Mouse (Mus musculus): ENCODE measurements at regions not wholly inside any gene's neighbourhood (a gene's known extent, or its start where the extent isn't known, plus 50 kb on each side); places are given as distances from the start of the nearest gene placed in this dataset.

DNA sequence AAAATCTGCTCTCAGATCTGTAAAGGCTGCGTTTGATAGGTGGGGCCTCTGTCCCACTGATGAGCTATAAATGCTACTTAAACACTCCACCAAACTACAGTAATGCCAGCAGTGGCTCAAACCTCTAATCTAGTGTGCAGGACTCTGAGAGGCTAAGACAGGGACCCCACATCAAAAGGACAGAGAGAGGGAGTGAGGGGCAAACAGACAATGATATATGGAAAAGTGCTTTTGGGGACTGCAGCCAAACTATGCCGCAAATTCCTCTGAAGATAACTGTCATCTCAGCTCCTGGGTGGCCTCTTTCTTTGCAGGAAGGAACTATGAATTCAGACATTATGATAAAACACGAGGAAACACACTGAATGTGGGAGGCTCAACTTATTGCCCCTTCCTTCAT lies 138.9 kb upstream of the Ddit4l start:
- DNase-seq (ENCODE audit: low spot score), result no peak

DNA sequence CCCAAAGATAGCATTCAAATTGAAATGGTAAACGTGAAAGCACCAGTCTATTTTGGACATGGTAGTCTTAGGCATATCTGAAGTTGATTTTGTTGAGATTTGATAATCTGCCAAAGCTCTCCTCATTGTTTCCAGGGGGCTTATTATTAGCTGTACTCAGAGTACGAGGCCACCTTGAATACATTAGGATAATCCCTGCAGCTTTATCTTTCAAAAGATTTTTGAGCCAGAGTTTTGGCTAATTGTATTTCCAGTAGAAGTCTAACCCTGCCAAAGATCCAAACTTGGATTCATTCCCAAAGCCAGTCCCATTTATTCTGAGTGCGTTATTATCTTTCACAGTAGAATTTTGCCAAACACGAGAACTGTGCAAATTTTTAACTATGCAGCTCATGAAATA lies 138.4 kb upstream of the Ddit4l start:
- DNase-seq (ENCODE audit: low spot score), result no peak

DNA sequence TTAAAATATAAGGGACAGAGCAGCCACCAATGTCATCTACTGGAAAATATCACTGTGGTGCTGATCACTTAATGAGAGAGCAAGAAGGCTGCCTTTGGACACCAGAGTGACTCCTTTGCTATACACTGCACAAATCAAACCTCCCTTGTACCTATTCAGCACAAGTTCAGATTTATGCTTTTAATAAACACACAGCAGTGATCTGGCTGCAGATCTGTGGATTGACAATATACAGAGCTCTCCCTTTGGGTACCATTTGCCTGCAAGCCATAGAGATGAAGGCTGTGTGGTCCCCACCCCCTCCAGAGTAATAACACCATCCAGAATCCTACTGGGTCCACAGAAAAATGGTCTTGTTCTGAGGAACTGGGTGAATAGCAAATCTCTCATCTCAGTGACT lies 131.8 kb upstream of the Ddit4l start:
- no peak for DNase-seq (ENCODE audit: low spot score)

DNA sequence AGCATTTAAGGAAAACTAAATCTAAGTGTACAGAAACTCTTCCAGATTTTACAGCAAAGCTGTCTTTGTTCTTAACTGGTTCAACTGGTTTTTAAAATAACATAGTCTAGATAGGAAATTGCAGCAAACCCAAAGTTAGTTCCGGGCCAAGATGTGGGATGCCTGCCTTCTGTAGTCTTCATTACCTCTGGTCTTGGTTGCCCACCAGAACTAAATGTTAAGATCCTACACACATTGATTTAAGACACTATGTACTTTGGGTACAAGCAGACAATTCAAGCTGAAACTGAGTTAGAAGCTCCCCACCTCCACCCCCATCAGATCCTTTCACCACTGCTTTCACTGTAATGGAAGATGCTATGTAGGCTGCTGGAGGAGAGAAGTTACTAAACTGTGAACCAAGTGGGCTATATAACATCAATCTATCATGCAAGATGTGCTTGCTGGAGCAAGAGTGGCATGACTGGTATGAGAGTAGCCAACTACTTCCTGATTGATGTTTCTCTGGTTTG lies 129.8 kb upstream of the Ddit4l start:
- no peak for DNase-seq (ENCODE audit: low spot score)

DNA sequence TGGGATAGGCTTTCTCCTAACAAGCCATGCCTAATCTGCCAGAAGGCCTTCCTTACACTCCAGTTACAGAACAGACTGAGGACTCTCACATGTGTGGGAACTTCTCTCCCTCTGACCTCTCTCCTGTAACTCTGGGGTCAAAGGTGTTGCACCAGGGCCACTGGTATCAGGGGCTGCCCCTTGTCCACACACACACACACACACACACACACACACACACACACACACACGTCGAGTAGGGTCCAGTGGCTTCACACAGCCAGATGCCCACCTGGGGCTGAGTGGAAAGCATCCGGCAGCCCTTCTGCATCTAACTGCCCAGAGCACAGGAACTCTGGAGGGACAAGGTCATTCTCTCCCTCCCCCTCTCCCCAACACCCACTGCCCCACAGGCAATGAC lies 123.1 kb upstream of the Ddit4l start:
- no peak for DNase-seq (ENCODE audit: low spot score)

DNA sequence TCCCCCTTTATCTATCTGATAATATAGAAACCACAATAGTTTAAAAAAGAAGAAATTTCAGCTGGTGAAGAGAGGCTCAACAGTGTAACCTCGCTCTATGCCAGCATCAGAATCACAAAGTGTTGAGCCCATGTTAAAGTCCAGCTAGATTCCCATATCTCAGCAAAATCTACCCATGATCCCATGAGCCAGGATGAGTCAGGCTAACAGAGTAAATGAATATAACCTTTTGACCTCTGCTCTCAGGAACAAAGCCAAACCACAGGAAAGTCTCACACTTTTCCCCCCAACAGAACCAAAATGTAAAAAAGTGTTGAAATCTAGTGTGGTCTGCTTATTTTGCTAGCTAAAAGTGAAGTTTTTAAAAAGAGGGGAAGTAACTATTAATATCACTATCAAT lies 110.1 kb upstream of the Ddit4l start:
- peak; percentile 27 for DNase-seq (ENCODE audit: low spot score)

DNA sequence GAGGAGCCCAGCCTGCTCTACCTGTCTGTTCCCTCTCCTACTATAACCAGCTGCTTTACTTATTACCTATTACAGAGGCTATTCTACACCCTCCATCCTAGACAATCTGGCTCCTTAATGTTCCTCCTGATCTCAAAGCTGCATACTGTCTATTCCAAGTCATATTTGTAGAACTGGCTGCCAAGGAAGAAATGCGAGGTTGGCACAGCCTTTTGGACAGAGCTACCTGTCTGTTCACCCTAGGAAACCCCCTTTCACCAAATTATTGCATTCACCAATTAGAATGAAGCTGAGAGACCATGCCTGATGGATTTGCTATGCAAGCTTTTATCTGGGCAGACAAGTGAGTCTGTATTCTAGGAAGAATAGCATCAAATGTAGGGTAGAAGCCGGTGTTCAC lies 109.0 kb upstream of the Ddit4l start:
- no peak for DNase-seq (ENCODE audit: low spot score)

DNA sequence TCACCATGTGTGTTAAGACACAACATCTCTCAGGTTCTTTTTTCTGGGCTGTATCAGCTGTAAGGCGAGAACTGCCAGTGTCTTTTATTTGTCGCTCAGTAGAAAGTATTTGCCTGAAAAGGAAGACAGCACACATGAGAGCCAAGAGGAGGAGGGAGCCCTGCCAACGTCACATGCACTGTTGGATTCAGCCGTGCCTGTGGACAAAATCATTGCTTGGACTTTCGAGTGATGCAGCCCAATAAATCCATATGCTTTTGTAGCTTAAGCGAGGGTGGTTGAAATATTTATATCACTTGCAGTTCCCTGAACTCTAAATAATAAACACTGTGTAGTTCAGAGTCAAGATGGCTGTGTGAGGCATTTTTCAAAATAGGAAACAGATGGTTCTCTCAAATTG lies 108.4 kb upstream of the Ddit4l start:
- DNase-seq (ENCODE audit: low spot score), result no peak

DNA sequence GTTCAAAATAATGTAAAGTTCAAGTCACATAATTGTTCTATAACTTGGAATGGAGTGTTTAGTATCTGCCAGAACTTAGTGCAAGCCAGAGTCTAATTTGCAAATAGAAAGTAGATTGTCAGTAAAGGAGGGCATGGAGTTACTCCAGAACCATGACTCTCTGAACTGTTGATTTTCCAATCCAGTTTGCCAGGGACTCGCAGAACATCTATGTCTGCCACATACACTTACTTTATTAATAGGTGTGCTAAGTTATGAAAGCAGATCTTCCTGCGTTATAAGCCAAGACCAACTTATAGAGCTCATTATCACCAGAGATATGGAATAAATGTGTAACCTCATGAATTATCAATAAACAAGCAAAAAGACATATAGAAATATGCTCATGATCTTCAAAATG lies 107.2 kb upstream of the Ddit4l start:
- no peak for DNase-seq (ENCODE audit: low spot score)

DNA sequence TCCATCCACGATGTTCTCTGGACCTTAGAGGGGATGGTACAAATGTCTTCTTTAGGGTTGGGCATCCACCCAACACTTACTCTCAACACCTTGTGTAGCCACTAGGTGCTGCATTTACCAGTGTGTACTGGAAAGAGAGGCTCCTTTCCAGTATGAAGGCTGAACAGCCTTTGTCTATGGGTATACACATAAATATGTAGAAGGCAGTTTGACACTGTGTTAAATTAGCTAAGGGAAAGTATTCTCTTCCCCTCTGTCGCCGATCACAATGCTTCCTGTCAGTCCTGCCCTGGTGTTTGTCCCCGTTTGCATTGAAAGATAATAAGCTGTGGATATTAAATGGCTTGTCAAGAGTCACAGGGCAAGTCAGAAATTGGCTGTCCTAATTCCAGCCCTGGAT lies 104.0 kb upstream of the Ddit4l start:
- DNase-seq (ENCODE audit: low spot score), result no peak

DNA sequence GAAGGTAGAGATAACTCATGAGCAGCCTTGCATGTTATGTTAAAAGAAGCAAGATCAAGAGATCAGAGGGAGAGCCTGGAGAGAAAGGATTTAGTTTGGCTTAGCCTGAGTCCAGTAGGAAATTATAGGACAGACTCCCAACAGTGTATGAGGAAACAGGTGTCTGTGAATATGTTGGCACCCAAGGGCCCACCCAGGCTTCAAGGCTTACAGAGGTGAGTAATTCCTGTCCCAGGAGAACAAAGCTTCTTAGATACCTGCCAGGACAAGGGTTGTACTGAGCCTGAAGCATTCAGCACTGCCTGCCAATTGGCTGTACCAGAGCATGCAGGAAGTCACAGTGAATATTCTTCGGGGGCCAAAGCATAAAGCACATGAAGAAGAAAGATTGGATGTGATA lies 101.2 kb upstream of the Ddit4l start:
- no peak for DNase-seq (ENCODE audit: low spot score)

DNA sequence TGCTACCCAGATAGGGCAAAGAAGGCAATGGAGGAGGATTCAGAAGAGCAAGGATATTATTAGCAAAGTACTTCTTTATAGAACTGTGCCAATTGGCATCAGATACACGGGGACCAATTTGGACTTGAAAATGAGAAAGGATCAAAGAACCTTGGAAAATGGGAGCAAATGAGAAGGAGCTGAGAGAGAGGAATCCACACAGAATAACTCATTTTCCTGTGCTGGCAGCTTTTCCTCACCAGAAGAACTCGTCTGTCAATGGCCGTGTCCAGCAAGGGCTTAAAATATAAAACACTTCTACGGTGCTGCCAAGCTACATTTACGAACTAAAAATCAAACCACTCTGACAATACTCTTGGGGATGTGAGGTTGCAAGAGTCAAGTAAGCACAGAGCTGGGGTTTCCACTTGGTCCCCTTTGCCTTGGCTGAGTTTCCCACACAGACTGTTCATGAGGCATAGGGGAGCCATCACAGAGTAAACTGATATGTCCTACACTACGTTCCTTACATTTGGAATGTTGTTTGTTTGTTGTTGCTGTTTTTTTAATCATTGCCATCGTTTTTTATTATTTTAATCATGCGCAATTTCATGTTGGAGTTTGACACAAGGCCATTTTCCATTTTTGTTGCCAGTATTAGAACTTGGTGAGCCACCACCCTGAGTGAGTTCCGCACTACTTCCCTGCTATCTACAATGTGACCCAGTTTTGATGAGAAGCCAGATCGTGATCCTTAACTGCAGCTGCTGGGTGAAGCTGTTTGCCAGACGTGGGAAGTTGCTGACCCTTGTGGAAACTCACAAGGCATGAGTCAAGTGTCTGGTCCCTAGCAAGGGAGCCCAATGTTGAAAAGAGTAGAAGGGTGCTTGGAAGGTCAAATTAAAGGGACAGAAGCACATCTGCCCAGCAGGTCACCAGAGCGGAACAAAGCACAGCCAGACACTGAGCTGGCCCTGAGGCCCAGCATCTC lies 95.5 kb upstream of the Ddit4l start:
- DNase-seq (ENCODE audit: low spot score), result no peak

DNA sequence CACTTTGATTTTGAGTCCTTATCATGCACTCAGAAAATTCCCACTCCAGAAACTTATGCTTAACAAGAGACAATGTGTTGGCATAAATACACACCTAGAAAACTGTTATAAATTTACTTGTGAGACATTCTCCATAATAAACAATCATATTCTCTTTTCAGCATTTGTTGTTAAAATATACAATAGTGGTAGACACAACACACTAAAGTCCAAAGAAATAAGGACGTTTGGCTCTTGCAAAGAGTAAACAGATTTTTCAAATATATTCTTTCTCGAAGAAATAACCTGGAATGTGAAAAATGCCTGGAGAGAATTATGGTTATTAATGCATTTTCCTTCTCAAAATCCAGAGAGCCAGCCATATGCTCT lies 91.8 kb upstream of the Ddit4l start:
- DNase-seq (ENCODE audit: low spot score), result no peak

DNA sequence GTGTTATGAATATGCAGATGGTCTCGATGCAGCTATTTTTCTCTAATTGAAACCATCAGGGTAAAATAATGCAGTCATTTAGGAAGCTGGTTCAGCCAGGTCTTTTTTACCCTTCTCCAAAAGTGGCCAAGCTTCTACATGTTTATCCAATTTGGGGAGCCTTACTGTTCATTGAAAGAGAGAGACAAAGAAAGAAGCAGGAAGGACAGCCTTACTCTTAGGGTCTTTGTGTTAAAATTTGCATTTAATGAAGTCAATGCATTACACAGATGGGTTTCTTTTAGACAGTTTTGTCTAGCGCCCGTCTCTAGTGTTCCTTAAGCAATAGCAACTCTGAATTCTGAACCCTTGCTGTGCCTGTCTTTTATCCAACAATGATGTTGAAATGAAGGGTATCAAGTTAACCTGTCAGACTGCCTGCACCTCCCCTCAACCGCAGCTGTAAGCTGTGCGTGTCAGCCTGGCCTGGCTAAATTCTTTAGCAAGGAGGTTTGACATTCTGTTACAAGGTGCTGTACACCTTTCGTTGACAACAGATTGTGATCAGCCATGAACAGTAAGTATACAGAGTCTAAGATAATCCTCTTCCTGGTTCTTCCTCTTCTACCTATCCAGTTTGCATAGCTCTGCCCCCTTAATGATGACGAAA lies 91.3 kb upstream of the Ddit4l start:
- DNase-seq (ENCODE audit: low spot score), result no peak

DNA sequence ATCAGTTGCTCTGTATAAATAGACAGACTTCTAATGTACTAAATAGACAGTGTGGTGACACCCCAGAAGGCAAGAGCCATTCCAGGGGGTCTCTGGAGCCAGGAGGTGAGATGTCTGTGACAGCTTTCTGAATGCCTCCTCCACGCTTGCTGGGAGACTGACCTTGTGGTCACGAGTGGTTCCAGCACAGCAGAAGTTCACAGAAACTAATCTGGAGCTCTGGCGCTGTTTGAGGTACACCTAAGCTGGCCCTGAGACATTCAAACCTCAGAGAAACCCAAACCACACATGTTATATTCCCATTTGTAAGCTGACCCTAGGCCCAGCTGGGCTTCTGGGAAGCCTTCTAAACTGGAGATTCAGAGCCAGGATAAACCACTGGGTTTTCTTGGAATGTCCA lies 79.7 kb upstream of the Ddit4l start:
- DNase-seq (ENCODE audit: low spot score), result no peak

DNA sequence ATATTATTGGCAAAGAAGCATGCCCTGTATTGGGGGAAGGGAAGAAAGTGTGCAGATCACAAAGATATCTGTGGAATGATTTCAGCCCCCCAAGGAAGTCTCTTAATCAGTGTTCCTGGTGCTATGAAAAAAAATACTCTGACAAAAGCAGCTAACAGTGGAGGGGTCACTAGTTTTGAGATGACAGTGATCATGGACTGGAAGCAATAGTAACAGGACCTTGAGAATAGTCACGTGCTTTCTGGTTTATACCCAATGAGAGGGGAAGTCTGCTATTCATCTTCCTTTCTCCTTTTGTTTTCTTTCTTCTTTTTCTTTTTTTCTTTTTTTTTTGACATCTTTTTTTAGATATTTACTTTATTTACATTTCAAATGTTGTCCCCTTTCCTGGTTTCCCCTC lies 79.1 kb upstream of the Ddit4l start:
- DNase-seq (ENCODE audit: low spot score), result no peak

DNA sequence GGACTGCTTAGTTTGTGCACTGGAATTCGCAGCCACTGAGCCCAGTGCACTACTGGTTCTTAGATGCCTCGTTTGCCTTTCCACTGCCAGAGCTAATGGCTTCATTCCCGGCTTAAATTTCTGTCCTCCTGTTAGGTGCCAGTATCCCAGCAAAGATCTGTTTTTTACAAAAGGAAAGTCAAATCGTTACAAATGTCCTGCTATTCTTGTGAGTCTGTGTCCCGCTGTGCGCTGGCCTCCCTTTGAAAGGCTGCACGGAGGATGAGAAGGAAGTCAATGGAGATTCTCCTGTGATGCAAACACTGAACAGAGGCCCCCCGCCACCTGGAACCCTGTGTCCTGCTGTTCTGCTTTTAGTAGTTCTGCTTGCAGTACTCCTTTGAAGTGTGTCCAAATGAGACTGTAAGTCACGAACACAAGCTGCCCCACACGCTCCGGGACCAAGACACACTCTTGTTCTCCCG lies 74.0 kb upstream of the Ddit4l start:
- peak; percentile 7 for DNase-seq (ENCODE audit: low spot score)

DNA sequence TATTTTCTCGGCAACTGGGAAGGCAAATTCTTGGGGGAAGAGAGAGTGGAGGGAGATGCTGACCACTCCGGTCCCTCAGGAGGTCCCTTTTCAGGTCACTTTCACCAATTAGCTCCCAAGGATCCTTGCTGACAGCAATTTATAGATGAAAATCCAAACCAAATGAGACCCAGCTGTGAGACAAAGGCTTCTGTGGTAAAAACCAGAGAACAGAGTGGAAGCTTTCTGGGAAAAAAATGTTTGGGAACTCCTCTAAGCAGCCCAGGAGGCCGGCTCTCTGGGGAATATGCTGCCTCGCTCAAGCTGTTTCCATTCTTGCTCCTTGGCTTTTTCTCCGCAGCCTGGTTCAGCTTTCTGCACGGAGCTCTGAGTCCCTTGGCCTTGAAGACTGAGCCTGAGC lies 73.5 kb upstream of the Ddit4l start:
- DNase-seq (ENCODE audit: low spot score), result no peak

DNA sequence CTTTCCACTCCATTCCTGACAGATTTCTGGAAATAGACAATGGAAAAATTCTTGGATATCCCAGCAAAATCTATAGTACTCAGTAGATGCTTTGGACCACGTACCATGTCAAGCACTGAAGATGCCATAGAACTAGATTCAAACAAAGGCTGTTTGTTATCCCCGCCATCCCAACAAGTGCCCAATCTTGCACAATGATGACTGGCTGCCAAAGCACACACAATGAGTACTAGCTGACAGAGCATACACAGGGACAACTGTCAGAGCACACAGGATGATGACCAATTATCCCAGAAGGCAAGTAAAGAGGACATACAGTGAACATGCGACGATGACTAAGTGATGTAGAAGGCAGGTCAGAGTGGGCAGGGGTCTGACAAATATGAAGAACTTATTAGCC lies 70.7 kb upstream of the Ddit4l start:
- no peak for DNase-seq (ENCODE audit: low spot score)

DNA sequence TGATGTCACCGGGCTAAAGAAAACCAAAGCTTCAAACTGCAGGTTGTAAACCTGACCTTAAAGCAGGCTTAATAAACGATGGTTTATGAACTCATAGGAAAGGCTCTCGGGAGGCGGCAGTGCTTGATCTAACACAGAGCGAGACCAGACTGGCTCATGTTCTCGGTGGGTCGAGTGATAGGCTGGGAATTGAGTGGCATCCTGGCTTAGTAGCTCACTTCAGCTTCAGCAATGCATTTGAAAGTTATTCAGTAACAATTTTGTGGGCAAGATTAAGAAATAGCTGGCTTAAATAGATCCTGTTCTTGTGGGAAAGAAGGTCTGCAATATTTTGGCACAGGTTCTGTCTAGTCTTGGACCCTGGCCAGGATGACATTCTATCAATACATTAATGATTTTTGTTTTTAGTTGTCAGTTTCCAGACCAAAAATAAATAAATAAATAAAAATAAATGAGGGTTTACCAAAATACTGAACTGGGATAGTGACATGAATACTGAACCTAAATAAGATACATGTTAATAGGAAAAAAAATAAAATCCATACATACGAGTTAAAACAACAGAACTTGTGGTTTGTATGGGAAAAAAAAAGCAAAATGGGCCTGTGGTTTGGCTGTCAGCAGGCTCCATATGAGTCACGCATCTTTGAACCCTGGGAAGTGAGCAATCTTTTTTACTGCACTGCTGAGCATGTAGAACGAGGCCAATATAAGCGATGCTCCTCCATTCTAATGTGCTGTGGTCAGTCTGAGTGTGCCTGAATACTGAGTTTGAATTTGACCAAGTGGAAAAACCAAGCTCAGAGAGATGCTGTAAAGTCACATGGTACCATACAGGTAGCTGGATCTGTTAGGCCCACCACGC lies 68.7 kb upstream of the Ddit4l start:
- DNase-seq (ENCODE audit: low spot score), result no peak

DNA sequence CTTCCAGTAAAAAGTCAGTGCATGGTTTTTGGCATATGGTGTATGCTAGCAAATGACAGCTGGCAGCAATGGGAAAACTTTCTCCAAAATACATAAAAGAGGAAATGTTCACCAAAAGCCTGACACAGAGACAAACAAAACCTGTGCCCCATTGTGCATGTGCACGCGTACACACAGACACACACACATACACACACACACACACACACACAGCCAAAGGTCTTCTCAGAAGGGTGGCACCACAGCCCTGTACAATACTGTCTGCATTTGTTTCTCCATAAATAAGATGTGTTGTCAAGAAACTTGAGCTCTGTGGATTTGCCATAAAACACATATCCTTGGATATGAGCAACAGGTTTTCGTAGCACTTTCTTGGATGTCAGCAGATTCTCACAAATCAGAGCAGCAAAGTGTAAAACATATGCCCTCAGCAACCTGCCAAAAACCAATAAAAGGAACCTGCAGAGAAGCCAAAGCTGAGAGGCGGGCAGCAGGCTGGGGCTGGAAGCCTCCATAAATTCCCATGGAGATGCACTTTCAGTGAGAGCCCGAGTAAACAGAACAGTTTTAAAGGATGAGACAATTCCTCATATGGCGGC lies 60.5 kb upstream of the Ddit4l start:
- DNase-seq (ENCODE audit: low spot score), result no peak

DNA sequence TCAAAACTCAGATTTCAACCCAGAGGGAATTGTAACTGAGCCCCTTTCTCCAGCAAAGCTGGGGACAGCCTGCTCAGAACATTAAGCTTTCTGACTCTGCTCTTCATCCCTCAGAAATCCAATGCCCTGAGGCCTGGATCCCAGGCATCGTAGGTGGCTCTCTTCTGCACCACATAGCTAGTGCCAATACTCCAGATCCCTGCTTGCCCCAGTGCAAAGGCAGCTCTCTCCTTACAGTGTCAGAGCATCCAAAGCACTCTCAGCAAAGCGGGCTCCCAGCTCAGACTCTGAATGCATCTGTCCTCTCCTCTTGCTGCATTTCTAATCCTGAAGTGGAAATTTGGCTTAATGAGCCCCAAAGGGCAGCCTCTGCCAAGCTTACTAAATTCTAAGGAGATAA lies 59.4 kb upstream of the Ddit4l start:
- no peak for DNase-seq (ENCODE audit: low spot score)

Measured in yolk sac, embryonic 10.5 days (tissue).